Mouse (Mus musculus) gonadal fat pad, adult 2 months (tissue): Measurements from ENCODE around the gene Taf10. TPM values are rescaled to one million over a fixed set of nuclear protein-coding genes. Genes with fewer than 3 reads are reported as not detected.

ENCODE experiments used
- DNase-seq: peaks from one replicate; pipeline ENCODE4 v3.0.0-alpha.2; 2012; ENCODE audit warnings: low read depth
- polyA plus RNA-seq: library from polyadenylated mRNA; depleted of rRNA; stranded (reverse); fragments of >200 nt; gene quantifications from 2 replicates; pipeline ENCODE4 v1.2.3, GENCODE M21; 2012; rRNA removed

Taf10 gene
- 426 and 440 TPM in 2 replicates for polyA plus RNA-seq

GRCm38 (mm10) chr7:105743926-105744590 is at the start of gene Taf10:
Taf10 (minus strand) TSS chr7:105744361.
- no peak for DNase-seq

- no peak for DNase-seq
Measured at GRCm38 (mm10) chr7:105793701-105794100, 49.5 kb upstream of the Taf10 start.

GRCm38 (mm10) chr7:105791147-105791546 is 47.0 kb upstream of the Taf10 start:
- DNase-seq, result no peak

- DNase-seq, result no peak
Measured at GRCm38 (mm10) chr7:105787285-105788140, 43.4 kb upstream of the Taf10 start, which contains the start of gene Dchs1. Dchs1 (minus strand) TSS chr7:105787654.

- DNase-seq, result no peak
Measured at GRCm38 (mm10) chr7:105786506-105787284, 42.5 kb upstream of the Taf10 start.

- no peak for DNase-seq
Measured at GRCm38 (mm10) chr7:105784556-105784955, 40.4 kb upstream of the Taf10 start.

- DNase-seq, result no peak
Measured at GRCm38 (mm10) chr7:105783861-105784260, 39.7 kb upstream of the Taf10 start.

GRCm38 (mm10) chr7:105778553-105779265 is 34.5 kb upstream of the Taf10 start:
- DNase-seq, result no peak

- no peak for DNase-seq
Measured at GRCm38 (mm10) chr7:105777797-105778552, 33.8 kb upstream of the Taf10 start.

- no peak for DNase-seq
Measured at GRCm38 (mm10) chr7:105777316-105777715, 33.2 kb upstream of the Taf10 start.

GRCm38 (mm10) chr7:105776026-105776425 is 31.9 kb upstream of the Taf10 start:
- DNase-seq, result no peak

GRCm38 (mm10) chr7:105774661-105775060 is 30.5 kb upstream of the Taf10 start:
- DNase-seq, result no peak

GRCm38 (mm10) chr7:105773041-105773440 is 28.9 kb upstream of the Taf10 start:
- no peak for DNase-seq

GRCm38 (mm10) chr7:105772331-105772730 is 28.2 kb upstream of the Taf10 start:
- no peak for DNase-seq

- DNase-seq, result no peak
Measured at GRCm38 (mm10) chr7:105769959-105770358, 25.8 kb upstream of the Taf10 start.

- DNase-seq, result no peak
Measured at GRCm38 (mm10) chr7:105767729-105768165, 23.6 kb upstream of the Taf10 start.

GRCm38 (mm10) chr7:105764331-105764730 is 20.2 kb upstream of the Taf10 start:
- no peak for DNase-seq

- DNase-seq, result no peak
Measured at GRCm38 (mm10) chr7:105762517-105763270, 18.5 kb upstream of the Taf10 start.

- no peak for DNase-seq
Measured at GRCm38 (mm10) chr7:105761813-105762484, 17.8 kb upstream of the Taf10 start.
